ENCODE assay signal across 10 mouse cellular contexts in genomic region chr5:35147155-35147962, GRCm38 (mm10). TPM values are rescaled to one million over a fixed set of nuclear protein-coding genes. Genes with fewer than 3 reads are reported as not detected.
A peak's percentile ranks its signal among the peaks of the same experiment; 100 is the strongest.
DNase-seq lines count a peak whose midpoint lies in the region; ATAC-seq and TF ChIP-seq lines count a peak whose summit lies in the region.
"Had no signal": no experiment of that assay in that cellular context is flagged by ENCODE, and none has a peak within 500 bp of the region (broad histone marks: within the 10 kb centered on the region; RNA-seq: fewer than 3 reads in every experiment).

No protein-coding gene starts in this region.

- H3K4me1 ChIP-seq in lung, embryonic 14.5 days (ENCODE audit: insufficient read depth), result peaks cover 4% of the 10 kb centered on the region; the same call in 1 of the 2 replicates
- H3K4me1 ChIP-seq in embryonic facial prominence, embryonic 14.5 days (ENCODE audit: control insufficient read depth, insufficient read depth, low read length), result peaks cover 4% of the 10 kb centered on the region; the same call in 1 of the 2 replicates
- peaks cover 8% of the 10 kb centered on the region; the same call in 1 of the 2 replicates for H3K4me1 ChIP-seq in limb, embryonic 13.5 days

- H3K4me2 ChIP-seq in lung, embryonic 14.5 days, result no peak overlapping the region
- no peak overlapping the region for H3K4me2 ChIP-seq in embryonic facial prominence, embryonic 14.5 days (ENCODE audit: low read depth, low read length)
- no peak overlapping the region for H3K4me2 ChIP-seq in limb, embryonic 13.5 days (replicated peaks)
- H3K4me2 ChIP-seq: neural tube, embryonic 12.5 days had no signal

- H3K9ac ChIP-seq in lung, embryonic 14.5 days, result no peak overlapping the region
- no peak overlapping the region for H3K9ac ChIP-seq in embryonic facial prominence, embryonic 14.5 days (ENCODE audit: low read depth, low read length)
- H3K9ac ChIP-seq in limb, embryonic 13.5 days, result 0 out of 2 replicates have a peak overlapping the region, but pooled peaks have one; percentile 13
- H3K9ac ChIP-seq: neural tube, embryonic 12.5 days had no signal

- no peak overlapping the region for H3K27ac ChIP-seq in lung, embryonic 14.5 days (ENCODE audit: low read depth)
- no peak overlapping the region for H3K27ac ChIP-seq in embryonic facial prominence, embryonic 14.5 days (replicated peaks; ENCODE audit: low read depth, low read length)
- no peak overlapping the region for H3K27ac ChIP-seq in limb, embryonic 13.5 days
- H3K27ac ChIP-seq: neural tube, embryonic 12.5 days had no signal

- no peaks in the 10 kb centered on the region for H3K9me3 ChIP-seq in lung, embryonic 14.5 days (ENCODE audit: low read depth, low read length)
- H3K9me3 ChIP-seq in embryonic facial prominence, embryonic 14.5 days (ENCODE audit: control insufficient read depth, low read length), result peaks cover 4% of the 10 kb centered on the region; the same call in 1 of the 2 replicates
- peaks cover 4% of the 10 kb centered on the region; the same call in 1 of the 2 replicates for H3K9me3 ChIP-seq in limb, embryonic 13.5 days

- TF ChIP-seq CTCF in lung, embryonic 14.5 days (IDR thresholded peaks at IDR 0.05; ENCODE audit: low read depth), result no peak

- no peaks in the 10 kb centered on the region for H3K27me3 ChIP-seq in lung, embryonic 14.5 days (ENCODE audit: insufficient read depth, low read length)
- no peaks in the 10 kb centered on the region for H3K27me3 ChIP-seq in embryonic facial prominence, embryonic 14.5 days (replicated peaks; ENCODE audit: control insufficient read depth, insufficient read depth, low read length)
- H3K27me3 ChIP-seq in limb, embryonic 13.5 days, result peaks cover 5% of the 10 kb centered on the region; the same call in 1 of the 2 replicates
- H3K27me3 ChIP-seq: neural tube, embryonic 12.5 days had no signal

- H3K36me3 ChIP-seq in lung, embryonic 14.5 days (ENCODE audit: insufficient read depth), result no peaks in the 10 kb centered on the region
- H3K36me3 ChIP-seq in embryonic facial prominence, embryonic 14.5 days (ENCODE audit: control insufficient read depth, insufficient read depth, low read length), result no peaks in the 10 kb centered on the region
- no peaks in the 10 kb centered on the region for H3K36me3 ChIP-seq in limb, embryonic 13.5 days
- H3K36me3 ChIP-seq: neural tube, embryonic 12.5 days had no signal

- DNase-seq in heart, adult 18-20 months, result peak; percentile 7 to 19
- no peak for DNase-seq in heart, adult 9 months (ENCODE audit: low spot score in 2 of 2)
- DNase-seq in lung, embryonic 14.5 days, result no peak
- no peak for DNase-seq in lung, postnatal 10 days
- no peak for DNase-seq in embryonic facial prominence, embryonic 14.5 days (ENCODE audit: low spot score)
- DNase-seq in yolk sac, embryonic 10.5 days (ENCODE audit: low spot score), result no peak
- no peak for DNase-seq in urinary bladder, postnatal 14 days (ENCODE audit: low spot score)

- ATAC-seq in lung, embryonic 14.5 days (ENCODE audit: insufficient read depth), result peak; percentile 59
- peak; percentile 62; the same call in 1 of the 2 replicates for ATAC-seq in embryonic facial prominence, embryonic 14.5 days (ENCODE audit: low read depth)
- no peak for ATAC-seq in limb, embryonic 13.5 days (ENCODE audit: low FRiP score, low read depth)
- ATAC-seq: inflammation-experienced regulatory T-cells, adult 6 months had no signal

- WGBS in lung, embryonic 14.5 days, result 15% methylated on average over 2 of the region's 2 CpGs
- 21% methylated on average over 2 of the region's 2 CpGs for WGBS in embryonic facial prominence, embryonic 14.5 days
- WGBS in limb, embryonic 13.5 days, result 13% methylated on average over 2 of the region's 2 CpGs

- H3K4me3 ChIP-seq in lung, embryonic 14.5 days (ENCODE audit: low read depth, low read length), result no peak overlapping the region
- no peak overlapping the region for H3K4me3 ChIP-seq in embryonic facial prominence, embryonic 14.5 days (ENCODE audit: low read depth, low read length)
- H3K4me3 ChIP-seq in limb, embryonic 13.5 days, result no peak overlapping the region
- H3K4me3 ChIP-seq: neural tube, embryonic 12.5 days had no signal

RNA-seq across cellular contexts. Expression of gene Lrpap1, which starts 41.8 kb away (rescaled TPM):
- 10 to 100 TPM; 49.9 to 50.2 TPM for total RNA-seq in heart, adult 18-20 months (2021)
- polyA plus RNA-seq in lung, embryonic 14.5 days (2014; fragmentation: Nextera tagmentation; extraction: Ambion mirVana), result 120 and 127 TPM in 2 replicates
- polyA plus RNA-seq in embryonic facial prominence, embryonic 14.5 days (2014; fragmentation: Nextera tagmentation; extraction: Ambion mirVana), result 158 and 170 TPM in 2 replicates
- 112 and 120 TPM in 2 replicates for polyA plus RNA-seq in limb, embryonic 13.5 days (2015; fragmentation: Nextera tagmentation; extraction: Ambion mirVana)

Comparison
In these comparisons a context has a peak if more than half of its experiments do, and no peak if none do; other contexts are left out.
1. DNase-seq: peak in heart, adult 18-20 months (2 of 2); none in heart, adult 9 months (0 of 2), lung, embryonic 14.5 days (single experiment), lung, postnatal 10 days (single experiment), embryonic facial prominence, embryonic 14.5 days (single experiment), yolk sac, embryonic 10.5 days (single experiment) and urinary bladder, postnatal 14 days (single experiment).